Mouse (Mus musculus) liver, embryonic 15.5 days (tissue): Measurements from ENCODE around the gene Kcnmb4. TPM values are rescaled to one million over a fixed set of nuclear protein-coding genes. Genes with fewer than 3 reads are reported as not detected.

ENCODE experiments used
- ATAC-seq: fragments of 200-750 bp; cut with Nextera tagmentation; 2 replicates; pipeline ENCODE4 v1.8.0; 2017; ENCODE audit warnings: moderate number of reproducible peaks, mild to moderate bottlenecking, moderate library complexity; ENCODE audit not compliant: insufficient read depth
- H3K27ac ChIP-seq: fragments of 300-500 bp; sonication (generic); replicated peaks from 2 replicates; pipeline ENCODE4 v1.5.1; 2015; ENCODE audit warnings: mild to moderate bottlenecking, inconsistent platforms
- H3K27me3 ChIP-seq: fragments of 300-500 bp; sonication (generic); 2 replicates; pipeline ENCODE4 v1.6.1; 2015; ENCODE audit warnings: mild to moderate bottlenecking, inconsistent platforms
- H3K36me3 ChIP-seq: fragments of 300-500 bp; sonication (generic); replicated peaks from 2 replicates; pipeline ENCODE4 v1.6.1; 2015; ENCODE audit warnings: moderate library complexity, mild to moderate bottlenecking, inconsistent platforms
- H3K4me1 ChIP-seq: fragments of 300-500 bp; sonication (generic); replicated peaks from 2 replicates; pipeline ENCODE4 v1.6.1; 2015; ENCODE audit warnings: inconsistent platforms
- H3K4me2 ChIP-seq: fragments of 300-500 bp; sonication (generic); 2 replicates; pipeline ENCODE4 v1.6.1; 2015; ENCODE audit warnings: moderate library complexity, mild to moderate bottlenecking, inconsistent platforms
- H3K4me3 ChIP-seq: fragments of 300-500 bp; sonication (generic); replicated peaks from 2 replicates; pipeline ENCODE4 v1.5.1; 2015; ENCODE audit warnings: mild to moderate bottlenecking, inconsistent platforms
- H3K9ac ChIP-seq: fragments of 300-500 bp; sonication (generic); 2 replicates; pipeline ENCODE4 v1.6.1; 2015; ENCODE audit warnings: moderate library complexity, mild to moderate bottlenecking, inconsistent platforms
- H3K9me3 ChIP-seq: fragments of 300-500 bp; sonication (generic); replicated peaks from 2 replicates; pipeline ENCODE4 v1.6.1; 2016; ENCODE audit warnings: inconsistent platforms
- WGBS: fragments of 180-500 bp; shearing (Covaris S2); methylation state at CpG from one replicate; pipeline ENCODE4 v1.1.7; 2015; ENCODE audit warnings: mixed read lengths; ENCODE audit not compliant: insufficient replicate concordance; 5-methylcytosine and 5-hydroxymethylcytosine counted together
- polyA plus RNA-seq: library from polyadenylated mRNA; unstranded; fragments of >200 nt; fragmentation: Nextera tagmentation; extraction: Ambion mirVana; gene quantifications from 2 replicates; pipeline ENCODE4 v1.2.1, GENCODE M21; 2015

Kcnmb4 gene
- polyA plus RNA-seq, 1 experiment from 2014 or later = 0.18 TPM

- no peaks in the 10 kb centered on the region for H3K4me1 ChIP-seq
- no peaks in the 10 kb centered on the region for H3K27me3 ChIP-seq
- no peak for ATAC-seq
- H3K4me2 ChIP-seq = no peak overlapping the region
- no peaks in the 10 kb centered on the region for H3K36me3 ChIP-seq
- 51% methylated on average over 12 of the region's 12 CpGs for WGBS
- H3K9ac ChIP-seq = no peak overlapping the region
- no peak overlapping the region for H3K4me3 ChIP-seq
- no peaks in the 10 kb centered on the region for H3K9me3 ChIP-seq
- H3K27ac ChIP-seq = no peak overlapping the region
Measured at GRCm38 (mm10) chr10:116397973-116398372, 75.7 kb downstream of the Kcnmb4 start.

GRCm38 (mm10) chr10:116397573-116397972 lies 76.1 kb downstream of the Kcnmb4 start:
- Histone ChIP-seq H3K27ac (no peak overlapping the region), H3K27me3 (no peaks in the 10 kb centered on the region), H3K9me3 (no peaks in the 10 kb centered on the region), H3K36me3 (no peaks in the 10 kb centered on the region), H3K9ac (no peak overlapping the region), H3K4me2 (no peak overlapping the region; the same call in 1 of the 2 replicates), H3K4me3 (no peak overlapping the region), H3K4me1 (no peaks in the 10 kb centered on the region)
- no peak for ATAC-seq
- 25% methylated on average over 14 of the region's 14 CpGs for WGBS

GRCm38 (mm10) chr10:116396966-116397365 lies 76.7 kb downstream of the Kcnmb4 start:
- Histone ChIP-seq H3K9ac (no peak overlapping the region), H3K4me2 (no peak overlapping the region), H3K9me3 (no peaks in the 10 kb centered on the region), H3K4me3 (no peak overlapping the region), H3K36me3 (no peaks in the 10 kb centered on the region), H3K27me3 (no peaks in the 10 kb centered on the region), H3K4me1 (no peaks in the 10 kb centered on the region), H3K27ac (no peak overlapping the region)
- ATAC-seq = no peak
- 70% methylated on average over 13 of the region's 13 CpGs for WGBS

GRCm38 (mm10) chr10:116396279-116396678 lies 77.4 kb downstream of the Kcnmb4 start:
- H3K27me3 ChIP-seq = no peaks in the 10 kb centered on the region
- H3K9ac ChIP-seq = no peak overlapping the region
- no peaks in the 10 kb centered on the region for H3K4me1 ChIP-seq
- no peaks in the 10 kb centered on the region for H3K9me3 ChIP-seq
- H3K4me3 ChIP-seq = no peak overlapping the region
- no peak for ATAC-seq
- no peak overlapping the region for H3K27ac ChIP-seq
- no peak overlapping the region for H3K4me2 ChIP-seq
- H3K36me3 ChIP-seq = no peaks in the 10 kb centered on the region
- 67% methylated on average over 5 of the region's 5 CpGs for WGBS

- H3K9ac ChIP-seq = no peak overlapping the region
- H3K4me3 ChIP-seq = no peak overlapping the region
- no peak overlapping the region for H3K4me2 ChIP-seq
- no peak overlapping the region for H3K27ac ChIP-seq
- 10% methylated on average over 4 of the region's 4 CpGs for WGBS
- no peaks in the 10 kb centered on the region for H3K27me3 ChIP-seq
- H3K4me1 ChIP-seq = no peaks in the 10 kb centered on the region
- no peak for ATAC-seq
- no peaks in the 10 kb centered on the region for H3K36me3 ChIP-seq
- H3K9me3 ChIP-seq = no peaks in the 10 kb centered on the region
Measured at GRCm38 (mm10) chr10:116394585-116394984, 79.1 kb downstream of the Kcnmb4 start.

- no peak overlapping the region for H3K4me2 ChIP-seq
- no peak overlapping the region for H3K9ac ChIP-seq
- WGBS = 61% methylated on average over 9 of the region's 9 CpGs
- no peaks in the 10 kb centered on the region for H3K27me3 ChIP-seq
- no peak overlapping the region for H3K27ac ChIP-seq
- no peaks in the 10 kb centered on the region for H3K9me3 ChIP-seq
- no peaks in the 10 kb centered on the region for H3K36me3 ChIP-seq
- no peak for ATAC-seq
- H3K4me1 ChIP-seq = no peaks in the 10 kb centered on the region
- no peak overlapping the region for H3K4me3 ChIP-seq
Measured at GRCm38 (mm10) chr10:116393790-116394475, 79.7 kb downstream of the Kcnmb4 start.

- H3K36me3 ChIP-seq = no peaks in the 10 kb centered on the region
- no peaks in the 10 kb centered on the region for H3K4me1 ChIP-seq
- 74% methylated on average over 6 of the region's 6 CpGs for WGBS
- H3K27me3 ChIP-seq = no peaks in the 10 kb centered on the region
- no peaks in the 10 kb centered on the region for H3K9me3 ChIP-seq
- H3K4me2 ChIP-seq = no peak overlapping the region
- H3K27ac ChIP-seq = no peak overlapping the region
- no peak overlapping the region for H3K4me3 ChIP-seq
- H3K9ac ChIP-seq = no peak overlapping the region
- ATAC-seq = no peak
Measured at GRCm38 (mm10) chr10:116388840-116389239, 84.8 kb downstream of the Kcnmb4 start.

- H3K4me2 ChIP-seq = no peak overlapping the region
- no peaks in the 10 kb centered on the region for H3K4me1 ChIP-seq
- no peak overlapping the region for H3K9ac ChIP-seq
- no peaks in the 10 kb centered on the region for H3K27me3 ChIP-seq
- no peak overlapping the region for H3K27ac ChIP-seq
- H3K36me3 ChIP-seq = no peaks in the 10 kb centered on the region
- 39% methylated on average over 7 of the region's 7 CpGs for WGBS
- no peaks in the 10 kb centered on the region for H3K9me3 ChIP-seq
- no peak overlapping the region for H3K4me3 ChIP-seq
- no peak for ATAC-seq
Measured at GRCm38 (mm10) chr10:116386391-116386885, 87.2 kb downstream of the Kcnmb4 start.

- no peaks in the 10 kb centered on the region for H3K9me3 ChIP-seq
- H3K27me3 ChIP-seq = no peaks in the 10 kb centered on the region
- WGBS = 60% methylated on average over 4 of the region's 4 CpGs
- H3K36me3 ChIP-seq = no peaks in the 10 kb centered on the region
- no peak for ATAC-seq
- no peak overlapping the region for H3K4me3 ChIP-seq
- H3K9ac ChIP-seq = no peak overlapping the region
- no peaks in the 10 kb centered on the region for H3K4me1 ChIP-seq
- no peak overlapping the region for H3K27ac ChIP-seq
- no peak overlapping the region for H3K4me2 ChIP-seq
Measured at GRCm38 (mm10) chr10:116384401-116384800, 89.3 kb downstream of the Kcnmb4 start.

GRCm38 (mm10) chr10:116382826-116383685 lies 90.6 kb downstream of the Kcnmb4 start:
- no peaks in the 10 kb centered on the region for H3K36me3 ChIP-seq

GRCm38 (mm10) chr10:116376853-116377252 lies 96.8 kb downstream of the Kcnmb4 start:
- Histone ChIP-seq H3K27ac (no peak overlapping the region), H3K36me3 (no peaks in the 10 kb centered on the region), H3K4me2 (no peak overlapping the region), H3K4me1 (no peaks in the 10 kb centered on the region), H3K27me3 (no peaks in the 10 kb centered on the region), H3K9ac (no peak overlapping the region), H3K4me3 (no peak overlapping the region), H3K9me3 (no peaks in the 10 kb centered on the region)
- no peak for ATAC-seq
- 73% methylated on average over 4 of the region's 4 CpGs for WGBS

More at GRCm38 (mm10) chr10:116382826-116383685, 90.6 kb downstream of the Kcnmb4 start:
- Histone ChIP-seq H3K4me3 (no peak overlapping the region), H3K4me2 (no peak overlapping the region), H3K4me1 (no peaks in the 10 kb centered on the region), H3K27ac (no peak overlapping the region), H3K9ac (no peak overlapping the region), H3K9me3 (no peaks in the 10 kb centered on the region), H3K27me3 (no peaks in the 10 kb centered on the region)
- WGBS = 69% methylated on average over 13 of the region's 13 CpGs
- ATAC-seq = no peak
